ENCODE assay signal across 30 mouse cellular contexts in genomic region chr8:94684287-94684686, GRCm38 (mm10). TPM values are rescaled to one million over a fixed set of nuclear protein-coding genes. Genes with fewer than 3 reads are reported as not detected.
DNase-seq lines count a peak whose midpoint lies in the region; ATAC-seq lines count a peak whose summit lies in the region.
"Had no signal": no experiment of that assay in that cellular context is flagged by ENCODE, and none has a peak within 500 bp of the region (broad histone marks: within the 10 kb centered on the region; RNA-seq: fewer than 3 reads in every experiment).

No protein-coding gene starts in this region.

- 86% methylated on average over 4 of the region's 4 CpGs for WGBS in intestine, embryonic 15.5 days
- WGBS in stomach, embryonic 15.5 days = 67% methylated on average over 4 of the region's 4 CpGs

- H3K27me3 ChIP-seq in intestine, embryonic 15.5 days (replicated peaks) = no peaks in the 10 kb centered on the region
- no peaks in the 10 kb centered on the region for H3K27me3 ChIP-seq in stomach, embryonic 15.5 days (replicated peaks)
- H3K27me3 ChIP-seq: embryonic facial prominence, embryonic 12.5 days; forebrain, embryonic 15.5 days; heart, embryonic 13.5 days; hindbrain, embryonic 15.5 days; limb, embryonic 13.5 days; lung, embryonic 15.5 days; midbrain, embryonic 15.5 days; neural tube, embryonic 15.5 days; Patski had no signal

- peak; percentile 38 for DNase-seq in layer of hippocampus, adult 11-12 months (ENCODE audit: low spot score)
- DNase-seq in layer of hippocampus, adult 8-10 months (ENCODE audit: low spot score in 2 of 2) = no peak
- DNase-seq in brain, adult 2 months (ENCODE audit: low read depth, low spot score) = peak; percentile 84
- DNase-seq in heart, adult 11 months = no peak
- DNase-seq: cerebellum, adult 8-10 months; cerebellum, postnatal 36 days; embryo, embryonic 11 days; heart, postnatal 14 days; kidney, postnatal 14 days; retina, postnatal 1 day; thymus, postnatal 4 days had no signal

- no peaks in the 10 kb centered on the region for H3K36me3 ChIP-seq in intestine, embryonic 15.5 days
- H3K36me3 ChIP-seq in stomach, embryonic 15.5 days = no peaks in the 10 kb centered on the region
- H3K36me3 ChIP-seq: embryonic facial prominence, embryonic 12.5 days; forebrain, embryonic 10.5 days; forebrain, embryonic 15.5 days; heart, embryonic 13.5 days; hindbrain, embryonic 10.5 days; hindbrain, embryonic 15.5 days; limb, embryonic 13.5 days; lung, embryonic 15.5 days; midbrain, embryonic 10.5 days; midbrain, embryonic 15.5 days; neural tube, embryonic 15.5 days had no signal

- no peak overlapping the region for H3K9ac ChIP-seq in intestine, embryonic 15.5 days
- no peak overlapping the region for H3K9ac ChIP-seq in stomach, embryonic 15.5 days
- H3K9ac ChIP-seq: embryonic facial prominence, embryonic 12.5 days; forebrain, embryonic 15.5 days; heart, embryonic 13.5 days; hindbrain, embryonic 15.5 days; limb, embryonic 13.5 days; lung, embryonic 15.5 days; midbrain, embryonic 15.5 days; neural tube, embryonic 15.5 days had no signal

- H3K4me1 ChIP-seq in intestine, embryonic 15.5 days (replicated peaks) = peaks cover 13% of the 10 kb centered on the region
- H3K4me1 ChIP-seq in stomach, embryonic 15.5 days = 0 out of 2 replicates have a peak, but pooled peaks cover 11% of the 10 kb centered on the region
- H3K4me1 ChIP-seq: embryonic facial prominence, embryonic 12.5 days; forebrain, embryonic 10.5 days; forebrain, embryonic 15.5 days; heart, embryonic 13.5 days; hindbrain, embryonic 10.5 days; hindbrain, embryonic 15.5 days; limb, embryonic 13.5 days; midbrain, embryonic 15.5 days; neural tube, embryonic 15.5 days had no signal

- no peaks in the 10 kb centered on the region for H3K9me3 ChIP-seq in intestine, embryonic 15.5 days
- H3K9me3 ChIP-seq in stomach, embryonic 15.5 days = no peaks in the 10 kb centered on the region
- H3K9me3 ChIP-seq: embryonic facial prominence, embryonic 12.5 days; forebrain, embryonic 10.5 days; forebrain, embryonic 15.5 days; heart, embryonic 13.5 days; hindbrain, embryonic 10.5 days; hindbrain, embryonic 15.5 days; limb, embryonic 13.5 days; lung, embryonic 15.5 days; midbrain, embryonic 15.5 days; neural tube, embryonic 15.5 days had no signal

- H3K27ac ChIP-seq in intestine, embryonic 15.5 days = peak overlapping the region; percentile 88
- peak overlapping the region; percentile 85 for H3K27ac ChIP-seq in stomach, embryonic 15.5 days
- H3K27ac ChIP-seq: embryonic facial prominence, embryonic 12.5 days; forebrain, embryonic 10.5 days; forebrain, embryonic 15.5 days; heart, embryonic 13.5 days; hindbrain, embryonic 10.5 days; hindbrain, embryonic 15.5 days; limb, embryonic 13.5 days; lung, embryonic 15.5 days; midbrain, embryonic 10.5 days; midbrain, embryonic 15.5 days; neural tube, embryonic 15.5 days had no signal

- H3K4me2 ChIP-seq in intestine, embryonic 15.5 days (replicated peaks) = no peak overlapping the region
- H3K4me2 ChIP-seq in stomach, embryonic 15.5 days = no peak overlapping the region
- H3K4me2 ChIP-seq: embryonic facial prominence, embryonic 12.5 days; forebrain, embryonic 15.5 days; heart, embryonic 13.5 days; hindbrain, embryonic 15.5 days; limb, embryonic 13.5 days; liver, embryonic 11.5 days; lung, embryonic 15.5 days; midbrain, embryonic 15.5 days; neural tube, embryonic 15.5 days had no signal

- no peak overlapping the region for H3K4me3 ChIP-seq in intestine, embryonic 15.5 days (replicated peaks)
- no peak overlapping the region for H3K4me3 ChIP-seq in stomach, embryonic 15.5 days (replicated peaks)
- H3K4me3 ChIP-seq: embryonic facial prominence, embryonic 12.5 days; forebrain, embryonic 10.5 days; forebrain, embryonic 15.5 days; heart, embryonic 13.5 days; hindbrain, embryonic 10.5 days; hindbrain, embryonic 15.5 days; limb, embryonic 13.5 days; lung, embryonic 15.5 days; midbrain, embryonic 10.5 days; midbrain, embryonic 15.5 days; neural tube, embryonic 15.5 days had no signal

- ATAC-seq in intestine, embryonic 15.5 days = no peak
- ATAC-seq in stomach, embryonic 15.5 days (ENCODE audit: insufficient read depth, low FRiP score, low read depth) = no peak
- ATAC-seq in erythroid progenitor cell, adult 5-6 weeks (replicated peaks; ENCODE audit: low FRiP score, poor library complexity, severe bottlenecking) = no peak
- ATAC-seq: forebrain, embryonic 15.5 days; inflammation-experienced regulatory T-cells, adult 6 months; midbrain, embryonic 15.5 days; Patski had no signal

RNA-seq across cellular contexts. Expression of gene Pllp, which starts 11.8 kb away (rescaled TPM):
- 10 to 100 TPM; 29.6 to 61.0 (median 49.6) TPM for total RNA-seq in layer of hippocampus, adult 8-10 months (2022)
- 42.1 and 47.0 TPM in 2 replicates for polyA plus RNA-seq in intestine, embryonic 15.5 days (2015; fragmentation: Nextera tagmentation; extraction: Ambion mirVana)
- polyA plus RNA-seq in stomach, embryonic 15.5 days (2015; fragmentation: Nextera tagmentation; extraction: Ambion mirVana) = 71.7 and 79.4 TPM in 2 replicates
- total RNA-seq in erythroid progenitor cell, adult 5-6 weeks (2015; ENCODE audit: low replicate concordance) = not detected in 2 replicates
- total RNA-seq in erythroid progenitor cell, adult 5-6 weeks (2017; ENCODE audit: low replicate concordance) = not detected in 2 replicates
- total RNA-seq: megakaryocyte progenitor cell, adult 5-6 weeks; MEL had no signal

RNA-seq across cellular contexts. Expression of gene Arl2bp, which starts 17.9 kb away (rescaled TPM):
- 100 to 1,000 TPM; 138 to 156 (median 154) TPM for total RNA-seq in layer of hippocampus, adult 8-10 months (2022)
- polyA plus RNA-seq in intestine, embryonic 15.5 days (2015; fragmentation: Nextera tagmentation; extraction: Ambion mirVana) = 118 and 123 TPM in 2 replicates
- polyA plus RNA-seq in stomach, embryonic 15.5 days (2015; fragmentation: Nextera tagmentation; extraction: Ambion mirVana) = 129 and 137 TPM in 2 replicates
- total RNA-seq in erythroid progenitor cell, adult 5-6 weeks (2015; ENCODE audit: low replicate concordance) = 23.8 and 27.2 TPM in 2 replicates
- total RNA-seq in erythroid progenitor cell, adult 5-6 weeks (2017; ENCODE audit: low replicate concordance) = 29.4 and 36.1 TPM in 2 replicates

Comparison
In these comparisons a context has a peak if more than half of its experiments do, and no peak if none do; other contexts are left out.
1. DNase-seq: peak in layer of hippocampus, adult 11-12 months (single experiment) and brain, adult 2 months (single experiment); none in layer of hippocampus, adult 8-10 months (0 of 2) and heart, adult 11 months (single experiment).
2. RNA of gene Pllp, which starts 11.8 kb away (total RNA-seq): 29.6 to 61.0 TPM in layer of hippocampus, adult 8-10 months; not detected in erythroid progenitor cell, adult 5-6 weeks; every median in the first group is over 10 times any median in the second.